Mouse (Mus musculus) cerebellum, postnatal 25 days (tissue): ENCODE results near the gene Vps53.
A peak's percentile ranks its signal among the peaks of the same experiment; 100 is the strongest.

Experiments
- DNase-seq, 2 experiments: peaks; one replicate each; pipeline ENCODE4 v3.0.0; 2021; ENCODE audit warnings: mixed read lengths in 2 of 2

The Vps53 gene

GRCm38 (mm10) chr11:76050967-76051512, 128.4 kb downstream of the Vps53 start:
- no peak for DNase-seq

DNA sequence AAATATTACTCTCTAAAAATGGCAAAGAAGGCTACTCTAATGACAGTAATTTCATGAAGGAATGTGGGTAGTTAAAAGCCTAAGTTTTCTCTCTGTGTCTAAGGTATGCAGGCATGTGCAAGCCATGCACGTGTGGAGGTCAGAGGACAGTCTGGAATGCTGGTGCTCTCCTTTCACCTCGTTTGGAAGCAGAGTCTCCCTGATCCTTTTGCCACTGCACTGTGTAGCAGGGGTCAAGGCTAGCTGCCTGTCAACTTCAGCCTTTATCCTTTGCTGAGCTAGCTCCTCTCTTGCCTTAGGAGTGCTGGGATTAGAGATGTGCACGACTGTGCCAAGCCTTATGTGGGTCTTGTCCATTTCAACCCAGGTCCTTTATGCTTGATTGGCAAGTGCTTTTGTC, 128.9 kb downstream of the Vps53 start:
- DNase-seq: no peak

DNA sequence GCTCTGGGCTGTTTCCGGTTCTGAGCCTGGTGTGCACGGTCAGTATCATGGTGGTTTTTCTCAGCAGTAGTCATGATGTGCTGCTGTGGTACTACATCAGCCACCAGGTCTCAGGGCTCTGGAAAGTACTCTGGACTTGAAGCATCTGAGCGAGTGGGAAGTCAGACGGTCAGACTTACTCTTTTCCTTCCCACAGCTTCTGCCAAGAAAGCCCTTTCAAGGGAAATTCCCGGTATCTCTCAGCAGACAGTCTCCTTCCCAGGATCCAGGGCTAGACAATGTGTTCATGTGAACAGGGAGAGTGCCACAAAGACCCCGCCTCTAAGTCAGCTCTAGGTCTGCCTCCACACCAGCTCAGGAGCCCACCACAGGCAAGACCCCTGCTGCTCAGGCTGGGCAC, 134.1 kb downstream of the Vps53 start:
- DNase-seq: peak in 1 of 2 experiments; percentile 14

DNA sequence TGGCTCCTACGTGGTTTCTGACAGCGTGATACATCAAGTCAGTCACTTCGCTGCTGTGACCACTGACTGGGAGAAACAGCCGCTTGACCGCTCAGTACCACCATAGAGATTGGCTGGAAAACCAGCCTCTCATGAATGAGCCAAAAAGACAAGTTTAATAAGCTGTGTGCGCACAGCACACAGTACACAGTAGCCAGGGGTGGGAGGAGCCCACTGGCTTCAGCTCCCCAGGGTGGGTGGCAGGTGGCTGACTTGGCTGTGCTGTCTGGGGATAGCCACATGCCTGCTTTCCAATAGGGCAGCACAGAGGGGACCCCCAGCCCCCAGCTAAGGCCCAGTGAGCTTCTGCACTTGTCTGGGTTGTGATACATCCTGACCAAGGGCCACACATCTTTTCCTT, 135.0 kb downstream of the Vps53 start:
- peak in 1 of 2 experiments; percentile 43 for DNase-seq

DNA sequence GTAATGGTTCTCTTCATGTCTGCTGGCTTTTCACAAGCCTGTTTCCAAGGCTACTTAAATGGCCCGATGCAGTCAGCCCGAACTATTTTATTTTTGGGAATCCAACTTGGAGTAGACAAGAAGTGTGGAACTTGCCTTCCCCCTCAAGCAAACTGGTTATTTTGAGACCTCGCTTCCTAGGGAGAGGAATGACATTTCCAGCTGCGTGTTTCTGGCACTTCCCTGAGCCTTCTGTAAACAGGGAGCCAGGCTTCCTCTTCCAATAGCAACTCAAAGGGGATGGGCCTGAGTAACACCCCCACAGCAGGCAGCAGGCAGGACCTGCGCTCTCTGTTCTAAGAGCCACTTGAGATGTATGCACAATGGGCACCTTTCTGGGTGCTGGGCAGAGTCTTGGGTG, 136.6 kb downstream of the Vps53 start:
- peak in 1 of 2 experiments; percentile 29 for DNase-seq

- peak in 1 of 2 experiments; percentile 21 for DNase-seq
Measured at GRCm38 (mm10) chr11:76042041-76042638, 137.3 kb downstream of the Vps53 start.

- DNase-seq: peak in 1 of 2 experiments; percentile 41
Measured at GRCm38 (mm10) chr11:76040761-76041376, 138.6 kb downstream of the Vps53 start.

DNA sequence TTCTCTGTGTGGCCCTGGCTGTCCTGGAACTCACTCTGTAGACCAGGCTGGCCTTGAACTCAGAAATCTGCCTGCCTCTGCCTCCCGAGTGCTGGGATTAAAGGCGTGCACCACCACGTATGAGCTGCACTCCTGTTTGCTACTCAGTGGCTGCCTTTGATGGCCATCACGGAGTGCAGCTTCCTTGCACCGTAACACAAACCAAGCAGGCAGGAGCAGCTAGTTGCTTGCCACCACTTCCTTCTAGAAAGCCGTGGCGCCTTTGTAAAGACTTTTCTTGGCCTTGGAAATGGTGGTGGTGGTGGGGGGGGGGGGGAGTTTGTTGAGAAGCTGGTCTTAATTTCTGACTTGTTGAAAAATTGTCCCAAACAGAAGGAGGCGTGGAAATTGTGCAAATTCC, 139.3 kb downstream of the Vps53 start:
- DNase-seq: peak in 1 of 2 experiments; percentile 26

GRCm38 (mm10) chr11:76039271-76040053, 140.0 kb downstream of the Vps53 start:
- DNase-seq: peak; percentile 75 to 82

- DNase-seq: peak in 1 of 2 experiments; percentile 11
Measured at GRCm38 (mm10) chr11:76037581-76038294, 141.7 kb downstream of the Vps53 start.

- peak; percentile 68 to 80 for DNase-seq
Measured at GRCm38 (mm10) chr11:76035182-76035581, 144.3 kb downstream of the Vps53 start.

DNA sequence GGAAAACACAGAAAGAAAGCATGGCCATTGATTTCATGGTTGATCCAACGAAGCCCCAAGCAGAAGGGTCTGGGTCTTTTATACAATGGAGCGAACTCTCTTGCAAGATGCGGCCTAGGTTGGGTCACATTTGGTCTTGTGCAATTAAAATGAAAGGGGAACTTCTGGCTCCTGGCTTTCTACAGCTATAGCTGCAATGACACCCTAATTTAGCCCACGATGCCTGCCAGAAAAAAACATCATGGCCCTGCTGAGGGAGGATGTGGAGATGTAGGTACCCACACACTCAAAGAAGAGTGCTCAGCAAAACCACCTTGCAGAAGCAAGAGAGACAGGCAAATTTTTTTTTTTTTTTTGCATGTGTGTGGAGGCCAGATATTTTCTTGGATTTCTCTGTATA, 145.6 kb downstream of the Vps53 start:
- DNase-seq: no peak

DNA sequence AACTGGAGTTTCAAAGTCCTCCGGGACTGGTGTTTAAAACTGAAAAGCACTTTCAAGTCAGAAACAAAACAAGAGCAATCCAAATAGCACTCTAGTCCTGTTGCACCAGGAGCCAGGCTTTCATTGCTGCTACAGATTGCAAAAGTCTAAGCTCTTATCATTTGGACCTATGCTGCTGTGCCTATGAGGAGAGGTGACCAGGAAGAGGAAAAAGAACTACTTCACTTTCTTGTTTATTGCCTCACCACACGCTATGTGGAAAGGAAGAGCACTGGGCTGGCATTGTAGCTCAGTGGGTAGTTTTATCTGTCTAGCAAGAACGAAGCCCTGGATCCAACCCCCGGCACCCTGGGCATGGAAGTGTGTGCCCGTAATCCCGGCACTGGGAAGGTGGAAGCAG, 146.1 kb downstream of the Vps53 start:
- no peak for DNase-seq

DNA sequence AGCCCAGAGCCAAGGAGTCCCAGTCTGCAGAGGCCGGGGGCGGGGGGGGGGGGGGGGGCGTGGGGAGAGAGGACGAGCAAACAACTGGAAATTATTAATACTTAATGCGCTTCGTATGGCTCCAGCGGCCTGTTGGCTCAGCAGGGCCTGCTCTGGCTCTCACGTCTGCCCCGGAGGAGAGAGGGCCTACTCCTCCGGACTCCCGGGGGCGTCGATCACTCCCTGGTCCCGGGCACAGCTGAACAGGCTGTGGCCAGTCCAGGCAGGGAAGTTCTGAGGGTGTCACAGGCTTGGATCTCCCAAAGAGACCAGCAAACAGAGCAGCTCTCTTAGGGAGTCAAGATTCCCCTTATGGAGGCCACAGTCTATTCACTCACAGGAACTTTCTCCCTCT, 151.4 kb downstream of the Vps53 start:
- DNase-seq: peak in 1 of 2 experiments; percentile 51

DNA sequence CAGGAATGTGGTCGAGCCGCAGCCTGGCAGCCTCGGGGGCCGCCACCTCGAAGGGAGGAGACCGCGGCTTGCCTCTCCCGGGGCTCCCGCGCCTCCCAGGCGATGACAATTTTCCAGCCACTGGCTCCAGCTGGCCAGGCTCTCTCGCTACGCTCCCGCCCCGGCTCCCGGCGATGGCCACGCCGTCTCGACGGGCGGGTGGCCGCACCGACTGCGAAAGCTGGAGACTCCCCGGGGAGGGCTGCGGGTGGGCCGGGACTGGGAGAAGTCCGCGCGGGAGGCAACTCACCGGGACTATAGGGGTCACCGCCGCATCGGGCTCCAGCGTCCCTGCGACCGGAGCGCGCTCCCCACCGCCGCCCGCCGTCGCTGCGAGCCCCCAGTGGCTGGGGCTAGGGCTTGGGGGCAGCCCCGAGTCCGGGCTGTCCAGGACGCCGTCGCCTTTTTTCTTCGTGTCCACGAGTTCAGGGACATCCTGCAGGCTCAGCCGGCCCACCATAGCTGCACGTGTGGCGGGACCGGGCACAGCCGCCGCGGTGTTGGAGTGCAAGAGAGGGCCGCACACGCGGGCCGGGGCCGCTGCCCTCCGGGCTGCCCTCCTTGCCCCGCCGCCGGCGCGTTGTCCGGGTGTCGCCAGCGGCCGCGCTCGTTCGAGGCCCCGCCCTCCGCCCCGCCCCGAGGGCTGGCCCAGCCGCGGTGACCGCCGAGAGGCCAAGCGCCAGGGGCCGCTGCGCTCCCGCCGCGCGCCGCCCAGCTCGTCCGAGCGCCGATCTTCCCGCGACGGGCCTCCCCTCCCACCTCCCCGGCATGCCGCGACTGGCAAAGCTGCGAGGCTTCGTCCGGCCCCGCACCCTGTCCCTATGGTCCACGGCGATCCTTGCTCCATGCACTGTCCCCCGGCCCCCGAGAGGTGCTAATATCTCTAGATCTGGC, 152.0 kb downstream of the Vps53 start, which contains the start of gene Rflnb:
Gene Rflnb (minus strand): TSS at position 644 of the 933 bp plus-strand sequence.
- DNase-seq: peak; percentile 91 to 95

DNA sequence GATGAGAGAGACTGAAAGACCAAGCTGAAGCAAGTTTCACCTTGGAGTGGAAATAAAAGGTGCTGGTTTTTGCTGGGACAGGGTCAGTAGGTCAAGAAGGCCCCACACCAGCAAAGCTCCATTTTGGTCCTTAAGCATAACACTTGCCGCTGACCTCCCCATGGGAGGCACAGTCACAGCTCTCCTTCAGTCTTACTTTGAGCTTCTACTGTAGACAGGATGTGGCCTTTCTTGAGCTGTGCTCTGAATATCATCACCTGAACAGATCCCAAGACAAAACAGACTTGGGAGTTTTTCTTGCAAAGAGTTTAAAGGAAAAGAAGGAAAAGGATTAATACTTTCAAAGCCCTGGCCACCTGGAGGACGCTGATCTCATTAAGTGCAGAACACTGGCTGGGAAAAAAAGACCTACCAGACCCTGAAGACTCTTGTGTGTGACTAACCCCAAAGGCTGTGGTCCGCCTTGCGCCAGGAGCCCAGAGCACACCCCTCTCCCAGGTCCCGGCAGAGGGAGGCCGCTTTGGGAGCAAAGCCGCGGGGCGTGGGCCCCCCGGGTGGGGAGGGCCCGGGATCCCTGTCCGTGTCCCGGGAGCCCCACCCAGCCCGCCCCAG, 152.8 kb downstream of the Vps53 start:
- DNase-seq: no peak

- peak in 1 of 2 experiments; percentile 12 for DNase-seq
Measured at GRCm38 (mm10) chr11:76025080-76025583, 154.3 kb downstream of the Vps53 start.

DNA sequence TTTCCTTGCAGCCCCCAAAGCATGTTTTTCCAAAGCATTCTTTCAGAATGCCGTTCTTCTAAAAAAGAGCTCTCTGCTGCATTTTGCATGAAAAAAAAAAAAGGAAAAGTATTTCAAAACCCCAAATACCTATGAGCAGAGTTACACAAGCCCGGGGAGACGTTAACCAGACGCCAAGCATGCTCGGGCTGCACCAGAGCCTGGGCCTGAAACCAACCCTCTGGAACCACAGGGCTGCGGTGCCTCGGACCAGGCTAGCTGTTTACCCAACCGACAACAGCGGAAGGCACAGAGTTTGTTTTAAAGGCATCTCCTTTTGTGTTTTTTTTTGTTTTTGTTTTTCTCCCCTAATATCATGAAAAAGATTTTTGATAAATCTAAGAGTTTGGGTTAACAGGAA, 158.5 kb downstream of the Vps53 start:
- no peak for DNase-seq

GRCm38 (mm10) chr11:76019879-76020278, 159.6 kb downstream of the Vps53 start:
- peak in 1 of 2 experiments; percentile 33 for DNase-seq

DNA sequence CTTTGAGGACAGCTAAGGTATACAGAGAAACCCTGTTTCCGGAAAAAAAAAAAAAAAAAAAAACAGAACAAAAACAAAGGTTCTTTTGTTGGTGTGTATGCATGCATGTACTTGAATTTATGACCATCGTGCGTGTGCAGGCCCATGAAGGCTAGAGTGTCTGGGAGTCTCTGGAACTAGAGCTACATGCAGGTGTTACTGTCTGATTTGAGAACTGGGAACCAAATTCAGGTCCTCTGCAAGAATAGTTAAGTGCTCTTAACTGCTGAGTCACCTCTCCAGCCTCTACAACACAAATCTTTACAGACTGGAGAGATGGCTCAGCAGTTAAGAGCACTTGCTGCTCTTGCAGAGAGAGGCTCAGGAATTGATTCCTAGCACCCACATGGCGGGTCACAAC, 163.6 kb downstream of the Vps53 start:
- no peak for DNase-seq

GRCm38 (mm10) chr11:76015251-76015650, 164.2 kb downstream of the Vps53 start:
- DNase-seq: no peak
